Mouse (Mus musculus) intestine, embryonic 16.5 days (tissue): ENCODE data around the gene H2-Q10. TPM values are rescaled to one million over a fixed set of nuclear protein-coding genes. Genes with fewer than 3 reads are reported as not detected.
"Not testable (repeated sequence)": the region's sequence is repeated elsewhere in the genome, so short reads cannot be mapped to it uniquely, and the experiment has no call there.

Source experiments
- ATAC-seq: fragments of 200-750 bp; cut with Nextera tagmentation; 2 replicates; pipeline ENCODE4 v1.8.0; 2017; ENCODE audit warnings: moderate TSS enrichment, moderate library complexity
- H3K27ac ChIP-seq: fragments of 300-500 bp; sonication (generic); 2 replicates; pipeline ENCODE4 v1.5.1; 2014; ENCODE audit warnings: mild to moderate bottlenecking, low read length
- H3K27me3 ChIP-seq: fragments of 300-500 bp; sonication (generic); replicated peaks from 2 replicates; pipeline ENCODE4 v1.6.1; 2014; ENCODE audit warnings: low read length, control low read depth, mixed read lengths; ENCODE audit not compliant: control insufficient read depth, insufficient read depth
- H3K36me3 ChIP-seq: fragments of 300-500 bp; sonication (generic); 2 replicates; pipeline ENCODE4 v1.6.1; 2014; ENCODE audit warnings: low read length, control low read depth; ENCODE audit not compliant: control insufficient read depth, insufficient read depth
- H3K4me1 ChIP-seq: fragments of 300-500 bp; sonication (generic); 2 replicates; pipeline ENCODE4 v1.6.1; 2014; ENCODE audit warnings: low read length, control low read depth, mixed read lengths; ENCODE audit not compliant: control insufficient read depth, insufficient read depth
- H3K4me2 ChIP-seq: fragments of 300-500 bp; sonication (generic); 2 replicates; pipeline ENCODE4 v1.6.1; 2014; ENCODE audit warnings: low read depth, low read length, control low read depth
- H3K4me3 ChIP-seq: fragments of 300-500 bp; sonication (generic); 2 replicates; pipeline ENCODE4 v1.5.1; 2014; ENCODE audit warnings: mild to moderate bottlenecking, low read length
- H3K9ac ChIP-seq: fragments of 300-500 bp; sonication (generic); 2 replicates; pipeline ENCODE4 v1.6.1; 2014; ENCODE audit warnings: low read depth, low read length
- H3K9me3 ChIP-seq: fragments of 300-500 bp; sonication (generic); 2 replicates; pipeline ENCODE4 v1.6.1; 2016; ENCODE audit warnings: low read length, control low read depth; ENCODE audit not compliant: control insufficient read depth
- WGBS: fragments of 180-500 bp; shearing (Covaris S2); extraction: QIAGEN DNeasy Blood & Tissue Kit; methylation state at CpG from one replicate; pipeline ENCODE4 v1.1.7; 2014; 5-methylcytosine and 5-hydroxymethylcytosine counted together
- polyA plus RNA-seq: library from polyadenylated mRNA; unstranded; fragments of >200 nt; fragmentation: Nextera tagmentation; extraction: Ambion mirVana; gene quantifications from 2 replicates; pipeline ENCODE4 v1.2.1, GENCODE M21; 2015

Gene H2-Q10
- polyA plus RNA-seq, 1 experiment from 2014 or later, result 80.2 TPM

DNA sequence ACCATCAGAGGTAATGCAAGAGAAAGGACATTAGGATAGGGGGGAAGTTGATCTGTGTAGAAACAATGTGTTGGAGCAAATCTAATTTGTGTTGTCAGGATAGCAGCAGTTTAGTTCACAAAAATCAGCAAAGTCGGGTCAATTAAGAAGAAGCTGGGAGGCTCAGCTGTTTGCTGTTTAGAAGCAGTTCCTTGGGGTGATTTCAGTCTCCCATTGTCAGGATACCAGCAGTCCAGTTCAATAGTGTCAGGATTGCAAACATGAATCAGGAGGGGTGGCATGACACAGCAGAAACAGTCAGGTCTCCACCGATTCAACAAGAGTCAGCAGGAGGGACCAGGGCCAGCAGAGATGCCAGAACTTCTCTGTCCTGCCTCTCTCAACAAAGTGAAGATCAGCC, 25.4 kb upstream of the H2-Q10 start:
- H3K9me3 ChIP-seq, H3K4me1 ChIP-seq, H3K9ac ChIP-seq, H3K4me2 ChIP-seq, H3K36me3 ChIP-seq, H3K27me3 ChIP-seq, ATAC-seq, H3K27ac ChIP-seq, H3K4me3 ChIP-seq: not testable (repeated sequence)
- 87% methylated on average over 2 of the region's 2 CpGs for WGBS

DNA sequence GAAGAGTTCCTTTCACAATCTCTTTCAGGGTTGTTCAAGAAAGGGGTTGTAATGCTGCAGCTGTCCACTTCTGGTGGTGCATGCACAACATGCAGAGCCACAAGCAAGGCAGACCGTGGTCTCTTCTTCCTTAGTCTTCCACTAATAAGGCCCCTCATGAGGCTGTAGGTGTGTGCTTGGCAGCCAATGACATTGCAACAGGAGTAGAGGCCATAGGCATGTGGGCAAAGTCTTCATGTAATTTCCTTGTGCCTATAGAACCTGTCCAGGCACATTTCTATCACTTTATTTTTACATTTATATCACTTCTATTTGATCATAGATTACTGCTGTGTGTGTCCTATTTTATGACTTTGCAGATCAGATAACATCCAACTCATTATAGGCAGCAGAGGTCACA, 11.6 kb upstream of the H2-Q10 start:
- not testable (repeated sequence) for H3K9ac ChIP-seq, H3K27me3 ChIP-seq, H3K4me1 ChIP-seq, H3K36me3 ChIP-seq, H3K4me3 ChIP-seq, H3K9me3 ChIP-seq, H3K4me2 ChIP-seq, H3K27ac ChIP-seq
- ATAC-seq, result peak; percentile 88
- no CpG with 5 or more reads among the region's 1 CpGs for WGBS

DNA sequence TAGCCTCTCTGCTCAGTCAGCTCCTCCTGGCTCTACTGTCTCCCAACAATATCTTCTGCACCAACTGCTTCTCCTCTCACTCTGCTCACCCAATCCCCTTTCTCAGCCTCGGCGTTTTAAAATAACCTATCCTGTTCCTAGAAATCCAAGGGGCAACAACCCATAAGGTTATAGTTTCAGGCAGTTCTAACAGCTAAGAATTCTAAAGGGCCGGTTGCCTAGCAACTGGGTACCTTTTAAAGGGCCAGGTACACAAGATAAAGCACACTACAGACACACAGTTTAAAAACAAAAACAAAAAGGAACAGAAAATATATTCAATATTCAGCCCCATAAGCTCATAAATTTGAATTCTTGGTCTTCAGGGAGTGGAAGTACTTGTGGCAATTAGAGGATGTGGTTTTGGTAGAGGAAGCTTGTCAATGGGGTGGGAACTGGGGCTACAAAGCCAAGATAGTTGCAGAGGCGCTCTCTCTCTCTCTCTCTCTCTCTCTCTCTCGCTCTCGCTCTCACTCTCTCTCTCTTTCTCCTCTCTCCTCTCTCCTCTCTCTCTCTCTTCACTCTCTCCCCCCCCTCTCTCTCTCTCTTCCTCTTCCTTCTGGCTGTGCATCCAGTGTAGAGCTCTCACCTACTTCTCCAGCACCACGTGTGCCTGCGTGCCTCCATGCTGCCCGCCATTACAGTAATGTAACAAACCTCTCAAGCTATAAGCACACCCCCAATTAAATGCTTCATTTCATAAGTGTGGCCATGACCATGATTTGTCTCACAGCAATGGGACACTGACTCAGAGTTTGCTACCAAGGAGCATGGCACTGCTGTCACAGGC, 9.2 kb upstream of the H2-Q10 start:
- not testable (repeated sequence) for H3K27ac ChIP-seq, H3K36me3 ChIP-seq, H3K9ac ChIP-seq, H3K4me1 ChIP-seq, H3K27me3 ChIP-seq, H3K4me3 ChIP-seq, ATAC-seq, H3K4me2 ChIP-seq, H3K9me3 ChIP-seq
- 73% methylated on average over 3 of the region's 9 CpGs for WGBS

DNA sequence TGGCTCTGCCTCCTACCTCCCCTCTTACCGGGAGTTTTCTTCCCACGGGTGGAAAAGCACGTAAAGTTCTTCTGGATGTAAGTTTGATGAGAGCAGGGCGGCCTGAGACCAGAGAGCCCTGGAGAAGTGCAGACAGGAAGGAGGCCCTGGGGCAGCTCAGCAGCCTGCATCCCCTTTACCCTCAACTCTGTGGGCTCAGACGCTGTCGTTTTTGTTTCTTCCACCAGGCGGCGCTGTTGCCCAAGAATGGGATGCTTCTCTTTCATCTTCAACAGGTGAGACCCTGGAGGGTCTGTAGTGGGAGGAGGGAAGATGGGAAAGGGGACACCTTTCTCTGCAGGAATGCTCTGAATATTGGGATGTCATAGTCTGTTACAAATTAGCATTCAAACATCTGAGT, 4.2 kb upstream of the H2-Q10 start:
- 10% methylated on average over 8 of the region's 8 CpGs for WGBS
- not testable (repeated sequence) for H3K9me3 ChIP-seq, H3K4me3 ChIP-seq, H3K9ac ChIP-seq, H3K27ac ChIP-seq, H3K4me1 ChIP-seq, H3K4me2 ChIP-seq, ATAC-seq, H3K36me3 ChIP-seq
- peaks cover 10% of the 10 kb centered on the region for H3K27me3 ChIP-seq

DNA sequence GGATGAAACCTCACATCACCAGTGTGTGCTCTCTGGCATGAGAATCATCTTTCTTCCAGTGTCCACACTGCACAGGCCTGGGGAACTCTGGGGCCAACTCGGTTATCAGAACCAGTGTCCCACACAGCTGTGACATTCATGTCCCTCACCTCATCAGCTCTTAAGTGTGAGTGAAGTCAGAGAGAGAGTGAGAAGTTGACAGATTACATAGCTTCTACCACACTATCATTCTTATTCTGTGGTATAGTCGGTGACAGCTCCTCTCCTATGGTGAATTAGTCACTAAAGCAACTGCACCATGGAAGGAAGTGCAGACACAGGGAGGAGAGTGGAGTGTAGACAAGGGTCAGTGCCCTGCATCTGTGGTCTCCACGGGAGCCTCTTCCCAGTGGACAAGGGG, 953 bp upstream of the H2-Q10 start:
- not testable (repeated sequence) for H3K4me1 ChIP-seq, ATAC-seq, H3K9ac ChIP-seq, H3K36me3 ChIP-seq, H3K9me3 ChIP-seq, H3K4me2 ChIP-seq, H3K27ac ChIP-seq, H3K4me3 ChIP-seq
- peaks cover 12% of the 10 kb centered on the region for H3K27me3 ChIP-seq
- whole genome bisulfite sequencing, result 70% methylated on average over 3 of the region's 3 CpGs

DNA sequence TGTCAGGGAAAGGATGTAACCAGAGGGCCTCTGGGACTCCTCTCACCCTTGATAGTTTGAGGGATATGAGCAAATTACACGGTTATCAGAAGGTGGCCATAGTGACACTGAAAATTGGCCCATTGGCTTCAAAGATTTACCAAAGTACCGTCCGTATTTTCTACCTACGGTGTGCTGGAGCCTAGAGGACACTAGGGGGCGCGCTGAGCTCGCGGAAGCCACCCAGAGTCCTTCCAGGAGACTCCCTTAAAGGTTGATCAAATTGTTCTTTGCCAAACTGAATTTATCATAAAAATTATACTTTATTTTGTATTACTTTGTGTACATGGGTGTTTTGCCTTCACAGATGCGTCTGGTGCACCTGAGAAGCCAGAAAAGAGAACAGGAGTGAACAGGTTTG, 14.2 kb downstream of the H2-Q10 start:
- Histone ChIP-seq H3K9ac (no peak overlapping the region), H3K4me2 (no peak overlapping the region), H3K27me3 (no peaks in the 10 kb centered on the region), H3K9me3 (no peaks in the 10 kb centered on the region), H3K27ac (no peak overlapping the region), H3K4me1 (no peaks in the 10 kb centered on the region), H3K36me3 (no peaks in the 10 kb centered on the region), H3K4me3 (no peak overlapping the region)
- WGBS, result 2% methylated on average over 9 of the region's 9 CpGs
- ATAC-seq, result 0 out of 2 replicates have a peak, but pooled peaks have one; percentile 42

DNA sequence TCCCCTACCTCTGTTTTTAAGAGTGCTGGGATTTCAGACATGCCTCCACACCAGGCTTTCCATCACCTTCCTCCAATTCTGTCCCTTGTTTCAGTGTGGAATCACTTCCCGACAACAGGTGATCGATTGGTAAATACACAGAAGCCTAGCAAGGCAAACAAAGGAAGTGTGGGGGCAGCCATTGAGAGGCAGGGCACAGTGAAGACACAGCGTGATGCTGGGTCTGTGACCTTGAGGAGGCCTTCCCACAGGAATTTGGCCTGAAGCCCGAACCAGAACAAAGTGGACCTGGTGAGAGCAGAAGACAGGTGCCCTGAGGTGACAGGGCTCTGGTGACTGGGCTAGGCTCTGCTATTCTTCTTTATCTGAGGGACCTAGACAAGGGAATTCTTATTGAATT, 15.8 kb downstream of the H2-Q10 start:
- H3K4me2 ChIP-seq, result no peak overlapping the region
- H3K9ac ChIP-seq, result no peak overlapping the region
- H3K4me3 ChIP-seq, result no peak overlapping the region
- 26% methylated on average over 4 of the region's 4 CpGs for WGBS
- no peaks in the 10 kb centered on the region for H3K36me3 ChIP-seq
- no peaks in the 10 kb centered on the region for H3K9me3 ChIP-seq
- H3K27ac ChIP-seq, result no peak overlapping the region
- no peaks in the 10 kb centered on the region for H3K27me3 ChIP-seq
- H3K4me1 ChIP-seq, result no peaks in the 10 kb centered on the region
- ATAC-seq, result no peak

DNA sequence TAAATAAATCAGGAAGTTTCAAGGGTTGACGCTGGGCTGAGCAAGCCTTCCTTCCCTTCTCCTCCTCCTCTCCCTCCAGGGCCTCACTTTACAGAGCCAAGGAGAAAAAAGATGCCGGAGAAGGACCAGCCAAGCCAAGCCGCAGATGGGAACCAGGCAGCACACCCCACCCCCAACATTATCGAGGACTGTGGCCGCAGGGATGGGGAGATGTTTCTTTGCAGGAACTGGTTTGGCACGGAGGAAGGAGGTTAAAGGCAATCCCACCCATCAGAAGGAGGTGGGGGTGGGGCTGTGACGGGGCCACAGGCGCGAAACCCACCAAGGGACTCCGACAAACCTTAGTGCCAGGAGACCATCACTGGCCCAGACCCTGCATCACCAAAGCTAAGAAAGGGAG, 16.8 kb downstream of the H2-Q10 start:
- Histone ChIP-seq H3K4me1 (no peaks in the 10 kb centered on the region), H3K4me2 (no peak overlapping the region), H3K27me3 (no peaks in the 10 kb centered on the region), H3K4me3 (no peak overlapping the region), H3K9me3 (no peaks in the 10 kb centered on the region), H3K9ac (no peak overlapping the region), H3K27ac (no peak overlapping the region), H3K36me3 (no peaks in the 10 kb centered on the region)
- WGBS, result 49% methylated on average over 10 of the region's 10 CpGs
- no peak for ATAC-seq

DNA sequence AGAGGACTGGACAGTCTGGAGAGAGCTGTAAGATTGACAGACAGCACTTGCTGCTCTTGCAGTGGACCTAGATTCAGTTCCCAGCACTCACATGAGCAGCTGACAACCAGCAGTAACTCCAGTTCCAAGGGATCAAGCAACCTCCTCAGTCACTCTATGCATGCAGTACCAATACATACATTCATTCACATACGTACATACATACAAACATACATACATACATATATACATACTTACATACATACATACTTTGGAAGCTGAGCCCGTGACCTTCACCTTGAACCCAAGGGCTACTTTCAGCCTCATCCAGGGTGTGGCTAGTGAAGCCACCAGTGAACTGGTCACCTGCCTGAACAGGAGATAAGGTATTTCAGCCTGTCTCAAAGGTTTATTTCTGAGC, 18.2 kb downstream of the H2-Q10 start:
- Histone ChIP-seq H3K4me1 (no peaks in the 10 kb centered on the region), H3K4me2 (no peak overlapping the region), H3K27ac (no peak overlapping the region), H3K9ac (no peak overlapping the region), H3K36me3 (no peaks in the 10 kb centered on the region), H3K27me3 (no peaks in the 10 kb centered on the region), H3K9me3 (no peaks in the 10 kb centered on the region), H3K4me3 (no peak overlapping the region)
- no peak for ATAC-seq
- WGBS, result 97% methylated on average over 2 of the region's 2 CpGs

DNA sequence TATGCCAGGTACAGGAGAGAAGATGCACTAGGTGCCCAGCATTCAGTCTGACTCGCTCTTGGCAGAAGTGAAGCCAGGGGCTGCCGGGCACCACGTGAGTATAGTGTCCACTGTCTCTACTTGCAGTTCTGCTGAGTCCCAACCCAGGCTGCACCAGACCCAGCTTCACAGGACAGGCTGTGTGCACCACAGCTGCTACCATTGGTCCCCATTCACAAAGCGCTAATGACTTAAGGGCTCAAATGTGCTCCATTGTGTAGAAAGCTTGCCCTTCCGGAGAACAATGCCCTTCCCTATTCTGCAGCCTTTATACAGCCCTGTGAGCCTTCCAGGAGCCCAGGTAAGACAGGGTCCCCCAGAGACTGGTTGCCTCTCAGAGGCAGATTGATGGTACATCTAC, 20.4 kb downstream of the H2-Q10 start:
- no peaks in the 10 kb centered on the region for H3K36me3 ChIP-seq
- H3K4me3 ChIP-seq, result no peak overlapping the region
- H3K4me1 ChIP-seq, result no peaks in the 10 kb centered on the region
- no peak for ATAC-seq
- H3K27ac ChIP-seq, result no peak overlapping the region
- H3K27me3 ChIP-seq, result no peaks in the 10 kb centered on the region
- no peak overlapping the region for H3K4me2 ChIP-seq
- 79% methylated on average over 5 of the region's 5 CpGs for WGBS
- H3K9ac ChIP-seq, result no peak overlapping the region
- H3K9me3 ChIP-seq, result no peaks in the 10 kb centered on the region
